Mouse (Mus musculus) kidney, adult 2 months (tissue): ENCODE measurements around the gene Rabl3.

ENCODE experiments used
- CTCF ChIP-seq: fragments of 200-500 bp; conservative IDR thresholded peaks from 2 replicates; pipeline ENCODE4 v1.5.1; 2011; ENCODE audit warnings: low read depth, mild to moderate bottlenecking, control low read depth, low read length, moderate library complexity, mixed read lengths; ENCODE audit not compliant: insufficient read depth, insufficient read length
- POLR2A ChIP-seq: fragments of 200-500 bp; IDR thresholded peaks from one replicate; pipeline ENCODE4 v1.6.1; 2011; ENCODE audit warnings: low read depth, low read length, control low read depth

GRCm38 (mm10) chr16:37567113-37568050 is 27.7 kb downstream of the Rabl3 start:
- TF ChIP-seq POLR2A (no peak), CTCF (no peak)
